ENCODE assay signal across 20 mouse cellular contexts in the genomic region with DNA sequence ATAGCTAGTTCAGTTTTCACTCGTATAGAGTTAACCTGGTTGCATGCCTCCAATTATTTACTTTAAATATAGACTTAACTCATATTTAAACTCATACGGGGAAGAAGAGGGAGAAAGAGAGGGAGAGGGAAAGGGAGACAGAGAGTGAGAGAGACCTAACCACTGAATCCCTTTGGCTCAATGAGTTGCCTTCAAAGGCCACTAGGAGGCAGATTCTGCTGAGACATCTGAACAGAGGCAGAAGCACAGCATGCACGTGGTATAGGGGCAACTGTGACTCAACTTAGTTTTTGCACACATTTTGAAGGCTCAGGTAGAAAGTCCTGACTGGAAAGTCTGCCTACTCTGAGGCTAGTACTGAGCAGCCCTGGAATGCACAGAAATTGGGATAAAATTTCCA.
A peak's percentile ranks its signal among the peaks of the same experiment; 100 is the strongest.
DNase-seq lines count a peak whose midpoint lies in the region; ATAC-seq and TF ChIP-seq lines count a peak whose summit lies in the region.
"Had no signal": no experiment of that assay in that cellular context is flagged by ENCODE, and none has a peak within 500 bp of the region (broad histone marks: within the 10 kb centered on the region; RNA-seq: fewer than 3 reads in every experiment).

No protein-coding gene starts in this region.

- no peak for TF ChIP-seq EP300 in stomach, postnatal 0 days (optimal IDR thresholded peaks at IDR 0.05)

- H3K4me2 ChIP-seq in hindbrain, postnatal 0 days (ENCODE audit: low read depth, low read length): no peak overlapping the region
- no peak overlapping the region for H3K4me2 ChIP-seq in hindbrain, embryonic 14.5 days (replicated peaks)
- H3K4me2 ChIP-seq in midbrain, embryonic 14.5 days (ENCODE audit: low read length): no peak overlapping the region
- no peak overlapping the region for H3K4me2 ChIP-seq in midbrain, embryonic 13.5 days (replicated peaks)
- H3K4me2 ChIP-seq in stomach, postnatal 0 days (replicated peaks; ENCODE audit: low read depth): no peak overlapping the region
- H3K4me2 ChIP-seq: forebrain, embryonic 12.5 days; heart, embryonic 15.5 days; limb, embryonic 12.5 days; neural tube, embryonic 15.5 days had no signal

- TF ChIP-seq CTCF in hindbrain, postnatal 0 days (IDR thresholded peaks at IDR 0.05; ENCODE audit: low read depth): peak; percentile 22; the same call in 1 of the 2 replicates
- TF ChIP-seq CTCF in stomach, postnatal 0 days (IDR thresholded peaks at IDR 0.05; ENCODE audit: low read depth): peak; percentile 49

- DNase-seq in adrenal gland, postnatal 14 days: peak; percentile 3
- no peak for DNase-seq in adrenal gland, postnatal 36 days
- DNase-seq in hindbrain, postnatal 0 days (ENCODE audit: low spot score): no peak
- no peak for DNase-seq in hindbrain, embryonic 14.5 days (ENCODE audit: low spot score)
- DNase-seq in midbrain, embryonic 14.5 days: peak; percentile 8
- DNase-seq in stomach, postnatal 0 days (ENCODE audit: low spot score): no peak
- no peak for DNase-seq in gastrocnemius, postnatal 36 days
- DNase-seq: adrenal gland, adult 8-10 months; B cell, adult 2 months; heart, adult 11 months; kidney, adult 8-10 months; lung, adult 18-20 months; thymus, postnatal 25 days had no signal

- no peaks in the 10 kb centered on the region for H3K36me3 ChIP-seq in hindbrain, postnatal 0 days (ENCODE audit: insufficient read depth, low read length)
- H3K36me3 ChIP-seq in hindbrain, embryonic 14.5 days (replicated peaks; ENCODE audit: control insufficient read depth, insufficient read depth): no peaks in the 10 kb centered on the region
- H3K36me3 ChIP-seq in midbrain, embryonic 14.5 days (ENCODE audit: control insufficient read depth, insufficient read depth, low read length): no peaks in the 10 kb centered on the region
- H3K36me3 ChIP-seq in midbrain, embryonic 13.5 days: no peaks in the 10 kb centered on the region
- no peaks in the 10 kb centered on the region for H3K36me3 ChIP-seq in stomach, postnatal 0 days (ENCODE audit: control insufficient read depth, insufficient read depth, low read length)
- H3K36me3 ChIP-seq: forebrain, embryonic 12.5 days; heart, embryonic 15.5 days; limb, embryonic 12.5 days; neural tube, embryonic 15.5 days had no signal

- H3K27ac ChIP-seq in hindbrain, postnatal 0 days: no peak overlapping the region
- no peak overlapping the region for H3K27ac ChIP-seq in hindbrain, embryonic 14.5 days
- no peak overlapping the region for H3K27ac ChIP-seq in midbrain, embryonic 14.5 days (replicated peaks; ENCODE audit: low read depth, low read length)
- no peak overlapping the region for H3K27ac ChIP-seq in midbrain, embryonic 13.5 days
- no peak overlapping the region for H3K27ac ChIP-seq in stomach, postnatal 0 days (replicated peaks)
- H3K27ac ChIP-seq: forebrain, embryonic 12.5 days; heart, embryonic 15.5 days; limb, embryonic 12.5 days; macrophage; neural tube, embryonic 15.5 days had no signal

- no peak overlapping the region for H3K9ac ChIP-seq in hindbrain, postnatal 0 days (replicated peaks; ENCODE audit: low read length)
- H3K9ac ChIP-seq in hindbrain, embryonic 14.5 days: no peak overlapping the region
- no peak overlapping the region for H3K9ac ChIP-seq in midbrain, embryonic 14.5 days (replicated peaks; ENCODE audit: low read length)
- no peak overlapping the region for H3K9ac ChIP-seq in midbrain, embryonic 13.5 days (replicated peaks)
- no peak overlapping the region for H3K9ac ChIP-seq in stomach, postnatal 0 days (ENCODE audit: low read length)
- H3K9ac ChIP-seq: forebrain, embryonic 12.5 days; heart, embryonic 15.5 days; limb, embryonic 12.5 days; neural tube, embryonic 15.5 days had no signal

- no peak for ATAC-seq in hindbrain, postnatal 0 days
- no peak for ATAC-seq in hindbrain, embryonic 14.5 days (ENCODE audit: low FRiP score)
- no peak for ATAC-seq in midbrain, embryonic 14.5 days (ENCODE audit: low FRiP score, low TSS enrichment)
- no peak for ATAC-seq in midbrain, embryonic 13.5 days
- ATAC-seq in stomach, postnatal 0 days (ENCODE audit: low FRiP score, low TSS enrichment): no peak
- ATAC-seq: hindbrain, embryonic 16.5 days had no signal

- intact Hi-C loops in gastrocnemius, postnatal 36 days (cut with DNase I): no loop called here

- H3K4me1 ChIP-seq in hindbrain, postnatal 0 days (ENCODE audit: insufficient read depth, low read length): no peaks in the 10 kb centered on the region
- H3K4me1 ChIP-seq in hindbrain, embryonic 14.5 days (replicated peaks; ENCODE audit: control insufficient read depth, insufficient read depth, low read length): no peaks in the 10 kb centered on the region
- no peaks in the 10 kb centered on the region for H3K4me1 ChIP-seq in midbrain, embryonic 14.5 days (ENCODE audit: control insufficient read depth, insufficient read depth, low read length)
- H3K4me1 ChIP-seq in midbrain, embryonic 13.5 days (replicated peaks): no peaks in the 10 kb centered on the region
- no peaks in the 10 kb centered on the region for H3K4me1 ChIP-seq in stomach, postnatal 0 days (replicated peaks; ENCODE audit: control insufficient read depth, insufficient read depth)
- H3K4me1 ChIP-seq: forebrain, embryonic 12.5 days; heart, embryonic 15.5 days; limb, embryonic 12.5 days; neural tube, embryonic 15.5 days had no signal

- H3K27me3 ChIP-seq in hindbrain, postnatal 0 days (ENCODE audit: insufficient read depth, low read length): no peaks in the 10 kb centered on the region
- no peaks in the 10 kb centered on the region for H3K27me3 ChIP-seq in hindbrain, embryonic 14.5 days (ENCODE audit: control insufficient read depth, insufficient read depth, low read length)
- no peaks in the 10 kb centered on the region for H3K27me3 ChIP-seq in midbrain, embryonic 14.5 days (ENCODE audit: control insufficient read depth, insufficient read depth, low read length)
- no peaks in the 10 kb centered on the region for H3K27me3 ChIP-seq in midbrain, embryonic 13.5 days
- no peaks in the 10 kb centered on the region for H3K27me3 ChIP-seq in stomach, postnatal 0 days (ENCODE audit: control insufficient read depth, insufficient read depth, low read length)
- H3K27me3 ChIP-seq: forebrain, embryonic 12.5 days; heart, embryonic 15.5 days; limb, embryonic 12.5 days; neural tube, embryonic 15.5 days had no signal

- 83% methylated on average over 3 of the region's 3 CpGs for WGBS in hindbrain, postnatal 0 days
- 89% methylated on average over 3 of the region's 3 CpGs for WGBS in hindbrain, embryonic 14.5 days
- WGBS in midbrain, embryonic 14.5 days: 84% methylated on average over 3 of the region's 3 CpGs
- 86% methylated on average over 3 of the region's 3 CpGs for WGBS in midbrain, embryonic 13.5 days
- WGBS in stomach, postnatal 0 days: 60% methylated on average over 3 of the region's 3 CpGs

- H3K9me3 ChIP-seq in hindbrain, postnatal 0 days (ENCODE audit: low read length): no peaks in the 10 kb centered on the region
- H3K9me3 ChIP-seq in hindbrain, embryonic 14.5 days (ENCODE audit: control insufficient read depth, low read length): no peaks in the 10 kb centered on the region
- H3K9me3 ChIP-seq in midbrain, embryonic 14.5 days (ENCODE audit: control insufficient read depth, low read length): no peaks in the 10 kb centered on the region
- no peaks in the 10 kb centered on the region for H3K9me3 ChIP-seq in midbrain, embryonic 13.5 days
- no peaks in the 10 kb centered on the region for H3K9me3 ChIP-seq in stomach, postnatal 0 days (ENCODE audit: control insufficient read depth, low read length)
- H3K9me3 ChIP-seq: forebrain, embryonic 12.5 days; heart, embryonic 15.5 days; limb, embryonic 12.5 days; neural tube, embryonic 15.5 days had no signal

- H3K4me3 ChIP-seq in hindbrain, postnatal 0 days (ENCODE audit: low read length): no peak overlapping the region
- no peak overlapping the region for H3K4me3 ChIP-seq in hindbrain, embryonic 14.5 days (replicated peaks; ENCODE audit: low read length)
- no peak overlapping the region for H3K4me3 ChIP-seq in midbrain, embryonic 14.5 days (replicated peaks; ENCODE audit: low read depth, low read length)
- no peak overlapping the region for H3K4me3 ChIP-seq in midbrain, embryonic 13.5 days (replicated peaks)
- H3K4me3 ChIP-seq in stomach, postnatal 0 days (ENCODE audit: low read depth, low read length): no peak overlapping the region
- H3K4me3 ChIP-seq: forebrain, embryonic 12.5 days; heart, embryonic 15.5 days; limb, embryonic 12.5 days; neural tube, embryonic 15.5 days had no signal

Comparison
In these comparisons a context has a peak if more than half of its experiments do, and no peak if none do; other contexts are left out.
1. DNase-seq: peak in adrenal gland, postnatal 14 days (single experiment) and midbrain, embryonic 14.5 days (single experiment); none in adrenal gland, postnatal 36 days (0 of 2), hindbrain, postnatal 0 days (single experiment), hindbrain, embryonic 14.5 days (single experiment), stomach, postnatal 0 days (single experiment) and gastrocnemius, postnatal 36 days (0 of 2).